Mouse (Mus musculus) midbrain, postnatal 0 days (tissue): ENCODE data around the gene Cnn1. TPM values are rescaled to one million over a fixed set of nuclear protein-coding genes. Genes with fewer than 3 reads are reported as not detected.
"Not testable (repeated sequence)": the region's sequence is repeated elsewhere in the genome, so short reads cannot be mapped to it uniquely, and the experiment has no call there.

Experiments
- ATAC-seq: fragments of 200-750 bp; cut with Nextera tagmentation; 2 replicates; pipeline ENCODE4 v1.8.0; 2017; ENCODE audit warnings: moderate number of reproducible peaks, mild to moderate bottlenecking, moderate TSS enrichment, moderate library complexity; ENCODE audit not compliant: low FRiP score
- DNase-seq: peaks from one replicate; pipeline ENCODE4 v3.0.0-alpha.2; 2015; ENCODE audit warnings: low spot score
- H3K27ac ChIP-seq: fragments of 300-500 bp; sonication (generic); 2 replicates; pipeline ENCODE4 v1.5.1; 2014; ENCODE audit warnings: low read depth, mild to moderate bottlenecking, low read length, mixed read lengths
- H3K27me3 ChIP-seq: fragments of 300-500 bp; sonication (generic); 2 replicates; pipeline ENCODE4 v1.6.1; 2014; ENCODE audit warnings: low read length, control low read depth, mixed read lengths; ENCODE audit not compliant: insufficient read depth
- H3K36me3 ChIP-seq: fragments of 300-500 bp; sonication (generic); 2 replicates; pipeline ENCODE4 v1.6.1; 2014; ENCODE audit warnings: low read length, control low read depth, mixed read lengths; ENCODE audit not compliant: insufficient read depth
- H3K4me1 ChIP-seq: fragments of 300-500 bp; sonication (generic); 2 replicates; pipeline ENCODE4 v1.6.1; 2014; ENCODE audit warnings: mild to moderate bottlenecking, control low read depth, antibody characterized with exemption, low read length, mixed read lengths; ENCODE audit not compliant: insufficient read depth
- H3K4me2 ChIP-seq: fragments of 300-500 bp; sonication (generic); 2 replicates; pipeline ENCODE4 v1.6.1; 2014; ENCODE audit warnings: low read depth, mild to moderate bottlenecking, low read length, mixed read lengths; ENCODE audit not compliant: poor library complexity, severe bottlenecking
- H3K4me3 ChIP-seq: fragments of 300-500 bp; sonication (generic); 2 replicates; pipeline ENCODE4 v1.5.1; 2014; ENCODE audit warnings: low read depth, mild to moderate bottlenecking, low read length, moderate library complexity
- H3K9ac ChIP-seq: fragments of 300-500 bp; sonication (generic); replicated peaks from 2 replicates; pipeline ENCODE4 v1.6.1; 2014; ENCODE audit warnings: mild to moderate bottlenecking, low read length, moderate library complexity, mixed read lengths; ENCODE audit not compliant: poor library complexity, severe bottlenecking
- H3K9me3 ChIP-seq: fragments of 300-500 bp; sonication (generic); 2 replicates; pipeline ENCODE4 v1.6.1; 2016; ENCODE audit warnings: low read length, control low read depth
- CTCF ChIP-seq: IDR thresholded peaks from 2 replicates; pipeline ENCODE4 v1.5.1; 2016; ENCODE audit warnings: antibody characterized with exemption, mild to moderate bottlenecking
- WGBS: fragments of 180-500 bp; shearing (Covaris S2); extraction: QIAGEN DNeasy Blood & Tissue Kit; methylation state at CpG from one replicate; pipeline ENCODE4 v1.1.7; 2014; 5-methylcytosine and 5-hydroxymethylcytosine counted together
- polyA plus RNA-seq: library from polyadenylated mRNA; unstranded; fragments of >200 nt; fragmentation: Nextera tagmentation; extraction: Ambion mirVana; gene quantifications from 2 replicates; pipeline ENCODE4 v1.2.1, GENCODE M21; 2015
- total RNA-seq: library from RNA; depleted of rRNA; stranded (reverse); fragments of >200 nt; gene quantifications from 2 replicates; pipeline ENCODE4 v1.2.3, GENCODE M21; 2014

Gene Cnn1
- total and polyA plus RNA-seq, 2 experiments from 2014 or later, result 0.77 to 1.2 TPM

DNA sequence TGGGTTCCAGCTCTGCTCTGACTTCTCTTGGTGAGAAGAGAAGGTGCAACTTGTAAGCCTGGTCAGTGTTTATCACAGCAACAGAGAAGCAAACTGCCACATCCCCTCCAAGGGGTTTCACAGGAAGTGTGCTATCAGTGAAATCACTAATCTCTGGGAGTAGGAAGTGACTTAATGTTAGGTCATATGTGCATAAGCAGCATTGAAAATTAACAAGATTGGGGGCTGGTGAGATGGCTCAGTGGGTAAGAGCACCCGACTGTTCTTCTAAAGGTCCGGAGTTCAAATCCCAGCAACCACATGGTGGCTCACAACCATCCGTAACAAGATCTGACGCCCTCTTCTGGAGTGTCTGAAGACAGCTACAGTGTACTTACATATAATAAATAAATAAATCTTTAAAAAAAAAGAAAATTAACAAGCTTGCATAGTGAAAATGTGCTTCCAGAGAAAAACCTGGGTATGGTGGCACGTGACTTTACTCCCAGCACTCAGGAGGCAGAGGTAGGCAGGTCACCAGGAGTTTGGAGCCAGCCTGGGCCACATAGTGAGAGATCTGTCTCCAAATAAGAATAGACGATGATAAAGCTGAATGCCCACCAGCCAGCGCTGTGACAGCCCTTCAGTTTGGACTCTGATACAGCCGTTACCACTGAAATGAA, 45.4 kb downstream of the Cnn1 start:
- no peak overlapping the region for H3K9ac ChIP-seq
- no peak for TF ChIP-seq CTCF
- H3K36me3 ChIP-seq, result no peaks in the 10 kb centered on the region
- 85% methylated on average over 7 of the region's 8 CpGs for whole genome bisulfite sequencing
- H3K4me1 ChIP-seq, result no peaks in the 10 kb centered on the region
- no peak overlapping the region for H3K4me2 ChIP-seq
- no peak overlapping the region for H3K4me3 ChIP-seq
- no peak for DNase-seq
- ATAC-seq, result no peak
- no peaks in the 10 kb centered on the region for H3K9me3 ChIP-seq
- no peak overlapping the region for H3K27ac ChIP-seq
- no peaks in the 10 kb centered on the region for H3K27me3 ChIP-seq

DNA sequence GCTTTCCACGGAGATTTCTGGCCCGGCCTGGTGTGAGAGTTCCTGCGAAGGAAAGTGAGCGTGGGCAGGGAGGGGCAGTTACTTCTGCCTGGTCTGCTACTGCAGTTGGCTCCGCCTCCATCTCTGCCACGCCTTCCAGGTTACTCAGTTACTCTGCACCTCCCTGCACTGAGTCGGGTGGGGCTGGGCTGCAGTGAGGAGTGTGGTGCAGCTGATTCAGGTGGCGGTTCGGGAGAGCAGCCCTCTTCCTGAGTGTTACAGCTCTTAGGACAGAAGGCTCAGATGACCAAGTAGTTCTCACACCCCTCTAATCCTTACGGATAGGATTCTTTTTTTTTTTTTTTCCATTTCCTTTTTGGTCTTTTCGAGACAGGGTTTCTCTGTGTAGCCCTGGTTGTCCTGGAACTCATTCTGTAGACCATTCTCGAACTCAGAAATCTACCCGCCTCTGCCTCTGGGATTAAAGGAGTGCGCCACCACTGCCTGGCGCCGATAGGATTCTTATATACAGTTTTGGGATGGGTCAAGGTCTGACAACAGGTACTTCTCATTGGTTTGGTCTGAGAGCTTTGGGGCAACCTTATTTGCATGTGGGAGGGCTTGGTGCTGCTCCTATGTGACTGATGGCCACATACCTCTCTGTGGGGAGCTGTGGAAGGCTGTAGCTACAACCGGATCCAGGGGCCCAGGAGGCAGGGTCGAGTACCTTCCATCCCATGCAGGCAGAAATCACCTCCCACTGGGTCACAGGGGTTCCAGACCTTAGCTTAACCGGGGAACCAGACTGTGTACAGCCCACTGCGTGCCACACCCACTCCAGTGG, 50.6 kb downstream of the Cnn1 start:
- H3K36me3 ChIP-seq, result no peaks in the 10 kb centered on the region
- ATAC-seq (no peak), DNase-seq (no peak)
- TF ChIP-seq CTCF, result no peak
- H3K4me3 ChIP-seq, result no peak overlapping the region
- 83% methylated on average over 20 of the region's 20 CpGs for WGBS
- no peaks in the 10 kb centered on the region for H3K4me1 ChIP-seq
- H3K4me2 ChIP-seq, result no peak overlapping the region
- no peak overlapping the region for H3K27ac ChIP-seq
- H3K9ac ChIP-seq, result no peak overlapping the region
- H3K27me3 ChIP-seq, result no peaks in the 10 kb centered on the region
- no peaks in the 10 kb centered on the region for H3K9me3 ChIP-seq

DNA sequence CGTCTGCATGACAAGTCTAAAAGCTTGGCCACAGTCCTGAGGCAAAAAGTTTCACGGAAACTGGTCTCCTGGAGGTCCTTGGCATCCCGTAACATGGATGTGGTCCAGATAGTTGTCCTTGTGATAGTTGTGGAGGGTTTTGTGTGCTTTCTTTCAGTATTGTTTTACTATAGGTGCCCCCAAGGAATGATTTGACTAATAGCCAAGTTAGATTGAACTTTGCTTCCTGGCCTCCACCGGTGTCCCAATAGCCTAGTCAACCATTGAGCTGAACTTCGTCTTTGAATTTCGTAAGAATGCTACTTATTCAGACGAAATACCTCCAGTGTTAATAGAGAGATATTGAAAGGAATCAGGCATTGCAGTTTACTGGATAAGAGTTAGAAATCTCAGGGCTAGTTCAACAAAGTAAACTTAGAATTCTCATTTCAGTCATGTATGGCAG, 51.3 kb downstream of the Cnn1 start:
- not testable (repeated sequence) for H3K9me3 ChIP-seq, ATAC-seq, H3K4me2 ChIP-seq, H3K9ac ChIP-seq, H3K4me3 ChIP-seq, H3K36me3 ChIP-seq, H3K4me1 ChIP-seq, H3K27ac ChIP-seq, DNase-seq, H3K27me3 ChIP-seq
- WGBS, result 84% methylated on average over 7 of the region's 7 CpGs

DNA sequence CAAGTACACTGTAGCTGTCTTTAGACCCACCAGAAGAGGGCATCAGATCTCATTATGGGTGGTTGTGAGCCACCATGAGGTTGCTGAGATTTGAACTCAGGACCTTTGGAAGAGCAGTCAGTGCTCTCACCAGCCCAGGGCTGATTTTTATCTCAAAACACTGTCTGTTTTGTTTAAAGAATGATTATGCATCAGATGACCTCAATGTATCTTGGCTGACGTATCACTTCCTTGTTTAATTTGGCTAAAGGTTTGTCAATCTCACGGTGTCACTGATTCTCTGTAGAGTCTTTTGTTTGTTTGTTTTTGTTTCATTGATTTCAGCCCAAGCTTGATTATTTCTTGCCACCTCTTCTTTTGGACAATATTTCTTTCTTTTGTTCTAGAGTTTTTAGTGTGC, 51.9 kb downstream of the Cnn1 start:
- ATAC-seq (no peak), DNase-seq (no peak)
- no peak overlapping the region for H3K4me3 ChIP-seq
- no peaks in the 10 kb centered on the region for H3K36me3 ChIP-seq
- H3K4me1 ChIP-seq, result no peaks in the 10 kb centered on the region
- no peak overlapping the region for H3K4me2 ChIP-seq
- no peak overlapping the region for H3K9ac ChIP-seq
- 79% methylated on average over 2 of the region's 2 CpGs for WGBS
- TF ChIP-seq CTCF, result no peak
- no peak overlapping the region for H3K27ac ChIP-seq
- no peaks in the 10 kb centered on the region for H3K9me3 ChIP-seq
- no peaks in the 10 kb centered on the region for H3K27me3 ChIP-seq

DNA sequence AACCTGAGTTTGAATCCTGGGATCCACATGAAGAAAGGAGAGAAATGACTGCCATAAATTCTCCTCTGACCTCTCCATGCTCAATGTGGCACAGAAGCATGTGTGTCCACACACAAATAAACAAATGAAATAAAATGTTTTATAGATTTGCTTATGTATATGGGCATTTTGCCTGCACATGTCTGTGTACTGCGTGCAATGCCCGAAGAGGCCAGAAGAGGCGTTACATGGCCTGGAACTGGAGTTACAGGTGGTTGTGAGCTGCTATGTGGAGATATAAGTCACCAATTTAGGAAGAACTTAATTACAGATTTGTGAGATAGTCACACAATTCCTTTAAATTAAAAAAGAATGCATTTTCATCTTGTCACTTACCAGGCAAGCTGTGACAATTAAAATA, 54.8 kb downstream of the Cnn1 start:
- Histone ChIP-seq H3K27ac (no peak overlapping the region), H3K36me3 (no peaks in the 10 kb centered on the region), H3K9ac (no peak overlapping the region), H3K4me1 (peaks cover 7% of the 10 kb centered on the region), H3K27me3 (no peaks in the 10 kb centered on the region), H3K4me2 (no peak overlapping the region), H3K9me3 (no peaks in the 10 kb centered on the region), H3K4me3 (no peak overlapping the region)
- DNase-seq (no peak), ATAC-seq (no peak)
- 95% methylated on average over 3 of the region's 3 CpGs for WGBS
- TF ChIP-seq CTCF, result 0 out of 2 replicates have a peak, but pooled peaks have one; percentile 18

DNA sequence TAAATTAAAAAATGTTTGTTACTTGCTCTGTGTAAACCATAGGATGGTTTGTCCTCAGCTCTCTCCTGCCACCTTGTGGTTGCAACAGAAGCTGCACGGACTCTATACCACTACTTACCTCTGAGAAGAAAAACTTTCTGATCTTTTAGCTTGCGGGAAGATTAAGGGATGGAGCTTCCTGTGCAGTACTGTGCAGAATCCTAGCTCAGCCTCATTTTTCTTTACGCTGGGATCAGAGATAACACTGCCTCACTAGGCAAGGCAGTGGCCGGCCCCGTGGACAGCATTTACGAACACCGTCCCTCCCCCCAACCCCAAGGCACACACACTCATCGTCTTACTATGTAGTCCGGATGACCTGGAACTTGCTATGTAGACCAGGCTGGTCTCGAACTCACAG, 56.6 kb downstream of the Cnn1 start:
- DNase-seq (peak; percentile 70), ATAC-seq (no peak)
- H3K9ac ChIP-seq, result no peak overlapping the region
- H3K27ac ChIP-seq, result no peak overlapping the region
- no peaks in the 10 kb centered on the region for H3K36me3 ChIP-seq
- TF ChIP-seq CTCF, result peak; percentile 89
- H3K4me3 ChIP-seq, result no peak overlapping the region
- H3K9me3 ChIP-seq, result no peaks in the 10 kb centered on the region
- no peaks in the 10 kb centered on the region for H3K27me3 ChIP-seq
- WGBS, result 25% methylated on average over 10 of the region's 10 CpGs
- no peak overlapping the region for H3K4me2 ChIP-seq
- H3K4me1 ChIP-seq, result peaks cover 7% of the 10 kb centered on the region
